Mouse (Mus musculus) sigmoid colon, adult 10 weeks (tissue): ENCODE results near the gene Rcbtb2. TPM values are rescaled to one million over a fixed set of nuclear protein-coding genes. Genes with fewer than 3 reads are reported as not detected.

Experiments used
- polyA plus RNA-seq: library from polyadenylated mRNA; stranded (reverse); fragments of 350-450 nt; fragmentation: Illumina TruSeq; extraction: RNeasy Lipid Tissue Mini Kit (QIAGEN cat#74804); gene quantifications from one replicate; pipeline ENCODE4 v1.2.3, GENCODE M21; 2014; ENCODE audit warnings: low read depth, low replicate concordance

Rcbtb2 gene
- polyA plus RNA-seq = 34.4 TPM

DNA sequence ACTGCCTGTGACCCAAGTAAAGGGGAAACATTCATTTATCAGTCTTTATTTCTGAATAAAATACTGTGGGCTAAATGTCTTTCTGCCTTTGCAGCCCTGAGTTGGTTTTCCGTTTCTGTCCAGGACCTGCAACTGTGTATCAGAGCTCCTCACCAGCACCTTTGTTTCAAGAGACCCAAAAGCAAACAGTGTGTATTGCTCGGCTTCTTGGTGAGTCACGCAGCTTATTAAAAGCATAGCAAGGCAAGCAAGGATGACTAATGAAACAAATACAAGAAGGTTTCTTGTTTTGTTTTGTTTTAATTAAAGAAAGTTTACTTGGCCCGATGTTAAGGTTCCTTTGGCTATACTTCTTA, at the start of gene Rcbtb2:
TSS of gene Rcbtb2 (plus strand) at position 115 of the 356 bp plus-strand sequence.

DNA sequence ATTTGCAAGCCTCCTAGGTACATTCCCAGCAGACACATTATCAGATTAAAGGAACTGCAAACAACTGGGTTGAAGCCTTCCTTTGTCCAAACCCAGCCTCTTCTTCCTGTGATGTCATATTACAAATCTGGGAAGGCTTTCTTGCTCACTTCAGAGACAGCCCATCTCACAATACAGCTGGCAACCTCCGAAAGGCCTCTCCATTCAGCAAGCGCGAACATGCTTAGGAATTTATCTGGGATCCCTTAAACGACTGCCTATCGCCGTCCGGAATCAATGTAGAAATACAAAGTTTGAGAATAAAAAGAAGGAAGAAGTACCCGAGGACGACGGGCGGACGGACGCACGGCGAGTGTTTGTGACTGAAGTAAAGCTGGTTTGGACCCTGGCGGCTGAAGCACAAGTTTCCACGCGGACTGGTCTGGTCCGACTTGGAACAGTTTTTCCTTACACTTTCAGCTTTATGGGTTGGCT, 115.0 kb downstream of the Rcbtb2 start, which contains the start of gene Lpar6:
TSS of gene Lpar6 (plus strand) at position 48 of the 474 bp plus-strand sequence.

Other genes with a start within 250 kb of the Rcbtb2 start
- 3.8 TPM for gene Cysltr2, start 73.9 kb upstream of the Rcbtb2 start, polyA plus RNA-seq
- 25.3 TPM for gene Lpar6, start 114.9 kb downstream of the Rcbtb2 start, polyA plus RNA-seq
- 135 TPM for gene Rb1, start 202.8 kb downstream of the Rcbtb2 start, polyA plus RNA-seq